Mouse (Mus musculus): ENCODE measurements around the gene Psma7. TPM values are rescaled to one million over a fixed set of nuclear protein-coding genes. Genes with fewer than 3 reads are reported as not detected.

The Psma7 gene
- total RNA-seq, 2 experiments from 2014 or later: 151 to 161 TPM

DNA sequence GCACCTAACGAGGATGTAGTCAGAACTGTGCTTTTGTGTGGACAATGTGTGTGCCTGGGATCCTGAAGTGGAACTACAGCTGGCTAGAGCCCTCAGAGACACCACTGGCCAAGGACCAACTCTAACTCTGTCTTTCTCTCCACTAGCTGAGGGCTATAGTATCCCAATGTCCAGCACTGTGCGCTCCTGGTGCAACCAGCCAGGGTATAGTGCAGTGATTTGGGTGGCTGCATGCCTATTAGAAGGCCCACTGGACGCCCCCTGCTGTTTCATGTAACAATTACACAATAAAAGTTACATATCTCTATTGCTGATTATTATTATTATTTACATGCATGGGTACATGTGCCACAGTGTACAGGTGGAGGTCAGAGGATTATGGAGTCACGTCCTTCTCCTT, 3.0 kb upstream of the Psma7 start:
- DNase-seq: peak; percentile 48 to 78

DNA sequence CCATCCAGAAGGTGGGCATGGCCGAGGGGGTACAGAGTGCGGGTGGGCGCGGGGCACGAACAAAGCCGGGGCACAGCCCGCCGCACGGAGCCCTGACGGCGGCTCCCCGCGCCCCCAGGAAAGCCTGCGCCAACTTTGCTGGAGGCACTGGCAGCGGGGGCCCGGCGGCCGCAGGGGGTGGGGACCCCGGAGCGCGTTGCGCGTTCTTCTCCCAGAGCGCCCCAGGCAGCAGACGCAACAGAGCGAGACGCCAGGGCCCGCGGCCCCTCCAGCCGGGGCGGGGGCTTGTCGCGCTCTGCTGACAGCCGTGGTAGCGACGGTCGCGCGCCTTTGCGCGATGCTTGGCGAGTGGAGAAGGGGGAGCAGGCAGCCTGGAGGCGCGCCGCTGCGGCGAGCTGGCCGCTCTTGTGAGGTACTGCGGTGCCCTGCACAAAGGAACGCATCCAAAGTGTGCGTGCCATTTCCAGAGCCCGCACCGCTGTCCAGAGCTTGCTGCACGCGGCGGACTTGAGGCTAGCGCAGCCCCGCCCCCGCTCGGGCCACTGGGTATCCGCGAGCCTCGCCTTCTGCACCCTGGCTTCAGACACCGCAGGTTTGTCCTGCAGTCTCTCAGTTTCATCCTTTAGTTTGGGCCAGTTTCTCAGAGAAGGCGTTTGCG, 754 bp upstream of the Psma7 start:
- DNase-seq: peak in 1 of 2 experiments; percentile 40

GRCm38 (mm10) chr2:180041577-180042255, 517 bp downstream of the Psma7 start:
- DNase-seq: peak in 1 of 2 experiments; percentile 39

DNA sequence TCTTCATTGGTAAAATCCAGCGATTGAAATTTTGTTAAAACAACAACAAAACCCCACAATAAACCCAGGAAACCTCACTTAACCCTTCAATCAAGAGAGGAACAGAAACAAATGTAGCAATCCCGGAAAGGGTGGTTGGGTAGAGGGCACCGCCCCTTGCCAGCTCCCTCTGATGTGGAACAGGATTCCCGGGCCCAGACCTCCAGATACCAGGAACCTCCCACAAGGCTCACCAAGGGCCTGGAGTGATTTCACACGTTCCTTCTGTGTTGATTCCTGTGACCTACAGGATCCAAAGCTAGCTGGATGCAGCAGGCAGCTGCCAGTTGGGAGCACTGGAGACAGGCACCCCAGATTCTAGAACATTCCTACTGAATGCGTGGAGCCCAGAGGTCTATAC, 1.8 kb downstream of the Psma7 start:
- no peak for DNase-seq

DNA sequence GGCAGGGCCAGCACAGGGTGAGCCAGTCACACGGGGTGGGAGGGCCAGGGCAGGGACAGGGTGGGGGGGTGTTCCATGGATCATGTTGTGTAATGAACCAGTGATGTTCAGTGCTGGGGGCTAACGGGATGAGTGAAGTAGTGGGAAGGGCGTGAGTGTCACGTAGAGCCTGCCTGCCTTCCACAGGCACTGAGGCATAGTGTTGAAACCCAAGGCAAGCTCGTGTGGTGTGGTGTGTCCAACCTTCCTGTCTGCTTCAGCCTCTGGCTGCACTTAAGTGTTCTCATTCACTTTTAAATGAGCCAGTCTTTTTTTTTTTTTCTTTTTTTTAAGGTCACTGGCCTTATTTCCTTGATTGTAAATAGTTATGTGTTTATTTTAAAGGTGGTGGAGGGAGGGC, 7.5 kb downstream of the Psma7 start:
- DNase-seq: no peak

DNA sequence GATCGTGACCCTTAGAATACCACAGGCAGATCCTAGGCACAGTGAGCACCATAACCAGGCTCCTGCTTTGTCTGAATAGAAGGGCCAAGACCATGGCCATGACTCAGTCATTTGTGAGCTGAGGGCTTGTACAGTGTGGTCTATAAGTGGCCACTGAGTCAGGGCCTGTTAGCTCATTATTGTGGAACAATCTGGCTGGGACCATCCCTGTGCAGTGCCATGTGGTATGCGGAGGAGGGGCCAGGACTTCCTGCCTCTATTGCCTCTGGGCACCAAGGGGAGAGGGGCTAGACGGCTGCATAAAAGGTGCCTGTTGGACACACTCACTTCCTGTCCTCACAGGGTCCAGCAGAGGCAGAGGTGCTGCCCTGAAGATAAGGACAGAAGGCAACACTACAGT, 8.3 kb downstream of the Psma7 start:
- DNase-seq: no peak

DNA sequence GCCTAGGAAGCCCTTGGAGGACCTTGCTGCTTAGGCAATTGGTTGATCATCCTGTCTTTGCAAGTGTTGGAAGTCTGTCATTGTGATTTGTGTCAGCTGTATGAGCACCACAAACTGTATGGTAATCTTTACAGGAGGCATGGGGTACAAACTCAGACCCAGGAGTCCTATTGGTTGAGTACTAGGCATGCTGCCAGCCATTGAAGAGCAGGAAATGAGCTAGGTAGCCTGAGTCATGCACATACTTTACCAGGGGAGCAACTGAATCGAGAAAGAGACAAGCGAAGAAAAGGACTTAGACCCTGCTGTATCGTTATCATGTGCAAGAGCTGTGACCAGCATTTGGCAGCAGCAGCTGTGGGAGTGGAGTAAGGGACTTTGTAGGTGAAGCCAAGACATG, 9.3 kb downstream of the Psma7 start:
- no peak for DNase-seq

GRCm38 (mm10) chr2:180031270-180031669, 11.0 kb downstream of the Psma7 start:
- peak in 1 of 2 experiments; percentile 38 for DNase-seq

DNA sequence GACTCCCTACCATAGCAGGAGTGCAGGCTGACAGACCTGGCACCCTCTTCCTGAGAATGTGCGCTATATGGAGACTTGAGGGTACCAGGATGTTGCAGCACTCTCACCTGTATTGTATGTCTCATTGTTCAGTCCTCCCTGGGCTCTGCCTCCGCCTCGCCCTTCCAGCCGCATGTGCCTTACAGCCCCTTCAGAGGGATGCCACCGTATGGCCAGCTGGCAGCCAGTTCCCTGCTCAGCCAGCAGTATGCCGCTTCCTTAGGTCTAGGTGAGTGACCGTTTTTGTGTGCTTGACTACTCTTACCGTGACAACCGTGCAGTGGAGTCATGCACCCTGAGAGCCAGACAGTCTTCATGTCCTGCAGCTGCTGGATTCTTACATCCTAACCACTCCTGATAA, 14.5 kb downstream of the Psma7 start:
- DNase-seq: no peak

- DNase-seq: no peak
Measured at GRCm38 (mm10) chr2:180025861-180026200, 16.4 kb downstream of the Psma7 start.

- peak in 1 of 2 experiments; percentile 40 for DNase-seq
Measured at GRCm38 (mm10) chr2:180025135-180025860, 16.9 kb downstream of the Psma7 start.

DNA sequence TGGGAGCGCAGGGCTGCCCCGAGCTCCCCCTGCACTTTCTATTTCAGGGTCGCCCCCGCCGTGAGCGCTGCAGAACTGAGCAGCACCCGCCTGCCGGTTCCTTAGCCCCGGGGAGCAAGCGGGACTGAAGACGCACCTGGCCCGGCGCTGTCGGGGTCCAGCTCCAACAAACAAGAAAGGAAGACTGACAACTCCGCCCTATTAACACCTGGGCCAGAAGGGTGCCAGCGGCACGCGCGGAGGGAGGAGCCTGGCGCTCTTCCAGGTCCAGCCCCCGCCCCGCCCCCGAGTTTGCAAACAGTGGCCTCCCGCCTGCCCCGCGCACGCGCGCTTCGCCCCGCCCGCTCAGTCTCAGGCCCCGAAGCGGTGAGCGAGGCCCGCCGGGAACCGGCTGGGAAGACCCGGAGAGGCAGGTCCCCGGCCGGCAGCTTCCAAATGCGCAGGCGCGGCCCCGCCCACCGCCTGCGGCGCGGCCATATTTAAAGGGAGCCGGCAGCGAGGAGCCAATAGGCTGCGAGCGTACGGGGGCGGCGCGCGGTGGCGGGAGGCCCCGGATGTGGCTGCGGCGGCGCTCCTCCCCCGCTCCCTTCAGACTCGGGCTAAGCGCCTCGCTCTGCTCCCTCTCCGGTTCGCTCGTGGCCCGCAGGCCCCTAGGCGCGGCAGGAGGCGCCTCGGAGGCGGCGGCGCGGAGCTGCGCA, 17.7 kb downstream of the Psma7 start, which contains the start of gene Lsm14b:
Lsm14b (plus strand) TSS at position 587 of the 698 bp plus-strand sequence.
- DNase-seq: peak; percentile 98 to 99

- peak in 1 of 2 experiments; percentile 30 for DNase-seq
Measured at GRCm38 (mm10) chr2:180022751-180023150, 19.5 kb downstream of the Psma7 start.

DNA sequence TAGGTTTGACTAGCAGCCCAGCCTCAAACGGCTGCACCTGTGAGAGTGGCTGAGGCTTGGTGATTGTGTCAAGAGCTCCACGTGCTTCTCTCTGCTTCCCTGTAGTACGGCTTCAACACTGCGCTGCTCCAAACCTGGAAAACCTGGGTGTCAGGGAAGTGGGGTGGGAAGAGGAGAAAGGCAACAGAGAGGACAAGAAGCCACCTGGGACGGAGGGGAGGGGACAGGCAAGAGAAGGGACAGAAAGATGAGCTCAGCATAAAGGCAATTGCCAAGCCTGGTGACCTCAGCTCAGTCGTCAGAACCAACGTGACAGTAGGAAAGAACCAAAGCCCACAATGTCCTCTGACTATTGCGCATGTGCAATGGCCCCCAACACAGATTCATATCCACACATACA, 21.3 kb downstream of the Psma7 start:
- DNase-seq: no peak

DNA sequence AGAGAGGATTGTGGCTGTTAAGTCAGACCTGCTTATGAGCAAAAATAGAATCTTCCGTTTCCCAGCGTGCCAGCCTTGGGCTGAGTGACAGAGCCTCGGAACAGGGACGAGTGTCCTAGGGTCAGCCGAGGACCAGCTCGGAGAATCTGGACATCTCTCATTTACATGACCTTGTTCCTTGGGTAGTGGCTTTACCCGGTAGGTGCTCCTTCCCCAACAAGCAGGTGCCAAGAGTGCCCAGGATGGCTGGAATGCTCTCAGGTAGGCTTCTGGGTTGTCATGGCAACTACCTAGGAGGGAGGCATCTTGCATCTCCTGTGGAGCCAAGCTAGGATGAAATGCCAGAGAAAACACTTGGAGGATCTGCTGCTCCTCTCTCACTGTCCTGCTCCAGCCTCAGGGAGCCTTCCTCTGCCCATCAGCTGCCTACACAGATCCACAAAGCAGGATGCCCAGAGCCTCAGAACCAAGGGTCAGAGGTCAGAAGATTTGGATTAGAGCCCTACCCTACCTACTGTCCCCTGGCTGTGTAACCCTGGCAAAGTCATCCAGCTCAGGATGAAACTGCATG, 22.1 kb downstream of the Psma7 start:
- no peak for DNase-seq

- no peak for DNase-seq
Measured at GRCm38 (mm10) chr2:180018573-180018972, 23.7 kb downstream of the Psma7 start.

DNA sequence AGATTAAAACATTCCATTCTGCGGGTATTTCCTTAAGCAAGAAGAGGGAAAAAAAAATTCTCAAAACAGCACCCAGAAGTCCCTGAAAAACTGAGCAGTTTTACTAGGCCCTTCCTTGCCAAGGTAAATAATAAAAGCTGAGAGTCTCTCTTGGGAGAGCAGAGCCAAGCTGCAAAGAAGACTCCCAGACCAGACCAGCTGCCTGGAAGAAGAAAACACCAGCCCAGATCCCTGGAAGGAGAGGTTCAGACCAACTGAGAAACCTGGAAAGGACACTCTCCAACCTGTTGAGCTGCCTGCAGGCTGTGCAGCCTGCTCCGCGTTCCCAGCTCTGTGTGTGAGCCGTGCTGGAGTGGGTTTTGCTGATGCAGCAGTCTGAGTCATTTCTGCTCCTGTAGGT, 24.6 kb downstream of the Psma7 start:
- DNase-seq: peak in 1 of 2 experiments; percentile 31

DNA sequence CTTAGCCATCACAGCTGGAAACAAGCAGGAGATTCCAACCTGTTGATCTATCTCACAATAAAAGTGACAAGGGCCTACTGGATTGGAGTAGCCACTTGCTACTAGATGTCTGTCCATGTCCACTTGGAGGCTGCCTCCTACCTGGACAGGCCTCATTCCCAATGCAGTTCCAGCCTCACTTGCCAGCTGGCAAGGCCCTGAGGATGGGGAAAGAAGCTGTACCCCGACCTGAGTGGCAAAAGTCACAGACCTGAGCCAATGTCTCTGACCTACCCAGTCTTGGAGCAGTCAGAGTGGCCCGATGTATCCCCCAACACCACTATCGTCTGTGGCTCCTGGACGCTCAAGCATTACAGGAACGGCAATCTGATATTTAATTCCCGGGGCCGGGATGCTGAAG, 28.5 kb downstream of the Psma7 start:
- DNase-seq: no peak

DNA sequence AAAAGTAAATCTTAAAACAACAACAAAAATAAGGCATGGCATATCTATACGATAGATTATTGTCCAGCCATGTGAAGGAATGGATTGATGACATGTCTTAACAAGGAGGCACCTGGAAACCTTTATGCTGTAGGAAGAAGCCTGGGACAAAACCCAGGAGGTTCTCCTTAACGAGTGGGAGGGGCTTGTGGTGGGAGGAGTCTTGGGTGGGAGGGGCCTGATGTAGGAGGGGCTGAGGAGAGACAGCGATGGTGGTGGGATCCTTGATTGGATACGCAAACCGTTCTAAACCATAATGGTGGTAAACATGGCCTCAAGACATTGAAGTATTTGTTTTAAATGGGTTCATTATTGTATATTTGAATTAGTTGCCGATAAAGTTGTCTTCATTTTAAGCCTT, 30.9 kb downstream of the Psma7 start:
- no peak for DNase-seq

DNA sequence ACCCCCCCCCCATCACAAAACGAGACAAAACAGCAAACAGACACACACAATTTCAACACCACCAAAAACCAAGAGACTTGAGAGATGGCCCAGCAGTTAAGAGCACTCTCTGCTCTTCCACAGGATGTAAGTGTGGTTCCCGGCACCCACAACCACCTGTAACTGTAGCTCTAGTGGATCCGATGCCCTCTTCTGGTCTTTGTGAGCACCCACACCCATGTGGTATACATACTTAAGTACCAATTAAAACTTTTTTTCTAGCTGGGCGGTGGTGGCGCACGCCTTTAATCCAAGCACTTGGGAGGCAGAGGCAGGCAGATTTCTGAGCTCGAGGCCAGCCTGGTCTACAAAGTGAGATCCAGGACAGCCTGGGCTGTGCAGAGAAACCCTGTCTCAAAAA, 31.5 kb downstream of the Psma7 start:
- DNase-seq: no peak

DNA sequence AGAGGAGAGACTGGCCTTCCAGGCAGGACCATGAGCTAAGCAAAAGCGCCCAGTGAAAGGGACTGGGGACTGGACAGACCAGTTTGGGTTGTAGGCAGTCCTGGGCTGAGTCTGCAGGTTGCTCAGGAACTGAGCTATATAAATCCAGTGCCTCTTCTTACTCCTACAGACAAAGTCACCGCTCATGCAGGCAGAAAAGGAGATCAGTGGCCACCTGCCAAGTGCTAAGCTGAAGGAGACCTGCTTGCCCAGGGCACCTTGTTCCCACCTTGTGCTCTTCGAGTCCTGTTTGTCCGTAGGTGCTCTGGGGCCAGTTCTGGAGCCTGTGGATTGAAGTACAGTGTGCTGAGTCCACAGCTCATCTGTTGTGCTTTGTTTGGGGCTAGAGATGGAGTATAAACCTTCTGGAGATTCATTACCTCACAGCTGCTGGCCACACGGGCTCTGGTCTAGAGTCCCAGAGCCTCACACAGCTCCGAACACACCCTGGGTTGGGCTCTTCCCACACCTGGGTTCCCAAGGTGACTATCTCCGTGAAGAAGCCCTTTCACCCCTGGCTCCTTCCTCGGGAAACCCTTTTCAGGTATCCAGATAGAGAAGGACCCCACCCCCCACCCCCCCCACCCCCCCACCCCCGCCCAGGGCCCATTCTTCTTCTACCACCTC, 35.7 kb downstream of the Psma7 start:
- no peak for DNase-seq
